Mouse (Mus musculus): ENCODE data around the gene Msi2.

The Msi2 gene

GRCm38 (mm10) chr11:88495759-88496158 is 222.6 kb downstream of the Msi2 start:
- peak; percentile 79 for DNase-seq (ENCODE audit: extremely low read depth, insufficient read length, low spot score)

GRCm38 (mm10) chr11:88495018-88495417 is 223.3 kb downstream of the Msi2 start:
- no peak for DNase-seq (ENCODE audit: extremely low read depth, insufficient read length, low spot score)

- no peak for DNase-seq (ENCODE audit: extremely low read depth, insufficient read length, low spot score)
Observed at GRCm38 (mm10) chr11:88493795-88494559, 224.3 kb downstream of the Msi2 start.

GRCm38 (mm10) chr11:88492585-88492984 is 225.7 kb downstream of the Msi2 start:
- no peak for DNase-seq (ENCODE audit: extremely low read depth, insufficient read length, low spot score)

GRCm38 (mm10) chr11:88489985-88490384 is 228.3 kb downstream of the Msi2 start:
- no peak for DNase-seq (ENCODE audit: extremely low read depth, insufficient read length, low spot score)

- DNase-seq (ENCODE audit: extremely low read depth, insufficient read length, low spot score): no peak
Observed at GRCm38 (mm10) chr11:88488941-88489724, 229.2 kb downstream of the Msi2 start.

GRCm38 (mm10) chr11:88488175-88488940 is 230.0 kb downstream of the Msi2 start:
- DNase-seq (ENCODE audit: extremely low read depth, insufficient read length, low spot score): no peak

- DNase-seq (ENCODE audit: extremely low read depth, insufficient read length, low spot score): no peak
Observed at GRCm38 (mm10) chr11:88485987-88486386, 232.3 kb downstream of the Msi2 start.

GRCm38 (mm10) chr11:88485088-88485487 is 233.2 kb downstream of the Msi2 start:
- no peak for DNase-seq (ENCODE audit: extremely low read depth, insufficient read length, low spot score)

GRCm38 (mm10) chr11:88484047-88484446 is 234.3 kb downstream of the Msi2 start:
- DNase-seq (ENCODE audit: extremely low read depth, insufficient read length, low spot score): no peak

- no peak for DNase-seq (ENCODE audit: extremely low read depth, insufficient read length, low spot score)
Observed at GRCm38 (mm10) chr11:88482636-88483035, 235.7 kb downstream of the Msi2 start.

GRCm38 (mm10) chr11:88482236-88482635 is 236.1 kb downstream of the Msi2 start:
- DNase-seq (ENCODE audit: extremely low read depth, insufficient read length, low spot score): no peak

GRCm38 (mm10) chr11:88481602-88482161 is 236.6 kb downstream of the Msi2 start:
- DNase-seq (ENCODE audit: extremely low read depth, insufficient read length, low spot score): no peak

GRCm38 (mm10) chr11:88481092-88481601 is 237.2 kb downstream of the Msi2 start:
- DNase-seq (ENCODE audit: extremely low read depth, insufficient read length, low spot score): no peak

GRCm38 (mm10) chr11:88479498-88479897 is 238.8 kb downstream of the Msi2 start:
- no peak for DNase-seq (ENCODE audit: extremely low read depth, insufficient read length, low spot score)

- DNase-seq (ENCODE audit: extremely low read depth, insufficient read length, low spot score): no peak
Observed at GRCm38 (mm10) chr11:88474889-88475440, 243.3 kb downstream of the Msi2 start.

GRCm38 (mm10) chr11:88472731-88473130 is 245.6 kb downstream of the Msi2 start:
- no peak for DNase-seq (ENCODE audit: extremely low read depth, insufficient read length, low spot score)

- DNase-seq (ENCODE audit: extremely low read depth, insufficient read length, low spot score): no peak
Observed at GRCm38 (mm10) chr11:88471981-88472647, 246.2 kb downstream of the Msi2 start.

- no peak for DNase-seq (ENCODE audit: extremely low read depth, insufficient read length, low spot score)
Observed at GRCm38 (mm10) chr11:88470599-88470998, 247.7 kb downstream of the Msi2 start.

GRCm38 (mm10) chr11:88468996-88469395 is 249.3 kb downstream of the Msi2 start:
- DNase-seq (ENCODE audit: extremely low read depth, insufficient read length, low spot score): no peak
